Mouse (Mus musculus) liver, adult 2 months (tissue): Measurements from ENCODE around the gene Asb7. TPM values are rescaled to one million over a fixed set of nuclear protein-coding genes. Genes with fewer than 3 reads are reported as not detected.

Source experiments
- DNase-seq: peaks from one replicate; pipeline ENCODE4 v3.0.0-alpha.2; 2011; ENCODE audit warnings: low read depth, low spot score; ENCODE audit errors: extremely low read depth
- H3K27ac ChIP-seq: fragments of 200-500 bp; replicated peaks from 2 replicates; pipeline ENCODE4 v1.5.1; 2012; ENCODE audit warnings: low read depth, mild to moderate bottlenecking, control low read depth, inconsistent platforms, low read length; ENCODE audit not compliant: insufficient read depth
- H3K27me3 ChIP-seq: fragments of 200-500 bp; 2 replicates; pipeline ENCODE4 v1.6.1; 2012; ENCODE audit warnings: mild to moderate bottlenecking, moderate library complexity, low read length, inconsistent platforms; ENCODE audit not compliant: control insufficient read depth, insufficient read depth
- H3K36me3 ChIP-seq: fragments of 200-500 bp; 2 replicates; pipeline ENCODE4 v1.6.1; 2012; ENCODE audit warnings: low read length, inconsistent platforms; ENCODE audit not compliant: control insufficient read depth, insufficient read depth
- H3K4me1 ChIP-seq: fragments of 200-500 bp; 2 replicates; pipeline ENCODE4 v1.6.1; 2011; ENCODE audit warnings: low read length; ENCODE audit not compliant: control insufficient read depth, insufficient read depth
- H3K4me3 ChIP-seq: fragments of 200-500 bp; 2 replicates; pipeline ENCODE4 v1.5.1; 2011; ENCODE audit warnings: low read depth, mild to moderate bottlenecking, control low read depth, low read length, moderate library complexity; ENCODE audit not compliant: insufficient read depth
- H3K79me2 ChIP-seq: fragments of 200-500 bp; 2 replicates; pipeline ENCODE4 v1.6.1; 2012; ENCODE audit warnings: inconsistent platforms, mild to moderate bottlenecking, low read length, moderate library complexity; ENCODE audit not compliant: control insufficient read depth, insufficient read depth
- H3K9ac ChIP-seq: fragments of 200-500 bp; 2 replicates; pipeline ENCODE4 v1.6.1; 2012; ENCODE audit warnings: low read depth, mild to moderate bottlenecking, control low read depth, inconsistent platforms, low read length
- CTCF ChIP-seq: fragments of 200-500 bp; IDR thresholded peaks from 2 replicates; pipeline ENCODE4 v1.5.1; 2011; ENCODE audit warnings: low read depth, low read length, control low read depth
- POLR2A ChIP-seq: fragments of 200-500 bp; IDR thresholded peaks from 2 replicates; pipeline ENCODE4 v1.6.1; 2011; ENCODE audit warnings: low read length, control low read depth; ENCODE audit not compliant: insufficient read depth; ENCODE audit errors: extremely low read depth
- WGBS: fragments of 180-500 bp; shearing (Covaris S2); methylation state at CpG from one replicate; pipeline ENCODE4 v1.1.7; 2018; 5-methylcytosine and 5-hydroxymethylcytosine counted together
- polyA plus RNA-seq: library from polyadenylated mRNA; depleted of rRNA; stranded (reverse); fragments of >200 nt; gene quantifications from 2 replicates; pipeline ENCODE4 v1.2.3, GENCODE M21; 2012
- total RNA-seq: library from RNA; depleted of rRNA; stranded (reverse); fragments of >200 nt; gene quantifications from 2 replicates; pipeline ENCODE4 v1.2.3, GENCODE M21; 2014

The Asb7 gene
- total and polyA plus RNA-seq, 2 experiments: 2.1 to 7.1 TPM

GRCm38 (mm10) chr7:66655471-66655870 lies 33.9 kb downstream of the Asb7 start:
- WGBS: 26% methylated on average over 9 of the region's 9 CpGs
- H3K4me1 ChIP-seq: peaks cover 9% of the 10 kb centered on the region; the same call in 1 of the 2 replicates
- peak overlapping the region; percentile 41 for H3K27ac ChIP-seq
- no peak overlapping the region for H3K9ac ChIP-seq
- peaks cover 5% of the 10 kb centered on the region; the same call in 1 of the 2 replicates for H3K36me3 ChIP-seq
- TF ChIP-seq POLR2A (no peak), CTCF (no peak)
- H3K27me3 ChIP-seq: no peaks in the 10 kb centered on the region
- peaks cover 4% of the 10 kb centered on the region; the same call in 1 of the 2 replicates for H3K79me2 ChIP-seq
- H3K4me3 ChIP-seq: no peak overlapping the region
- DNase-seq: peak; percentile 74

GRCm38 (mm10) chr7:66653596-66653995 lies 35.8 kb downstream of the Asb7 start:
- no peak for DNase-seq
- TF ChIP-seq POLR2A (no peak), CTCF (no peak)
- H3K36me3 ChIP-seq: 0 out of 2 replicates have a peak, but pooled peaks cover 2% of the 10 kb centered on the region
- WGBS: 94% methylated on average over 9 of the region's 9 CpGs
- H3K79me2 ChIP-seq: peaks cover 4% of the 10 kb centered on the region; the same call in 1 of the 2 replicates
- no peaks in the 10 kb centered on the region for H3K27me3 ChIP-seq
- H3K9ac ChIP-seq: no peak overlapping the region
- peaks cover 9% of the 10 kb centered on the region; the same call in 1 of the 2 replicates for H3K4me1 ChIP-seq
- H3K4me3 ChIP-seq: no peak overlapping the region
- no peak overlapping the region for H3K27ac ChIP-seq

GRCm38 (mm10) chr7:66652216-66652615 lies 37.2 kb downstream of the Asb7 start:
- Histone ChIP-seq H3K27me3 (no peaks in the 10 kb centered on the region), H3K9ac (no peak overlapping the region), H3K4me3 (no peak overlapping the region), H3K4me1 (peaks cover 9% of the 10 kb centered on the region; the same call in 1 of the 2 replicates), H3K36me3 (peaks cover 6% of the 10 kb centered on the region), H3K27ac (no peak overlapping the region), H3K79me2 (peaks cover 2% of the 10 kb centered on the region; the same call in 1 of the 2 replicates)
- 89% methylated on average over 4 of the region's 4 CpGs for WGBS
- no peak for TF ChIP-seq POLR2A
- TF ChIP-seq CTCF: no peak
- DNase-seq: no peak

GRCm38 (mm10) chr7:66650883-66651282 lies 38.5 kb downstream of the Asb7 start:
- H3K27me3 ChIP-seq: no peaks in the 10 kb centered on the region
- peaks cover 8% of the 10 kb centered on the region for H3K36me3 ChIP-seq
- WGBS: 76% methylated on average over 5 of the region's 5 CpGs
- H3K9ac ChIP-seq: no peak overlapping the region
- H3K79me2 ChIP-seq: peaks cover 2% of the 10 kb centered on the region; the same call in 1 of the 2 replicates
- H3K4me1 ChIP-seq: peaks cover 9% of the 10 kb centered on the region; the same call in 1 of the 2 replicates
- peak; percentile 18 for DNase-seq
- no peak for TF ChIP-seq POLR2A
- no peak for TF ChIP-seq CTCF
- no peak overlapping the region for H3K27ac ChIP-seq
- no peak overlapping the region for H3K4me3 ChIP-seq

DNA sequence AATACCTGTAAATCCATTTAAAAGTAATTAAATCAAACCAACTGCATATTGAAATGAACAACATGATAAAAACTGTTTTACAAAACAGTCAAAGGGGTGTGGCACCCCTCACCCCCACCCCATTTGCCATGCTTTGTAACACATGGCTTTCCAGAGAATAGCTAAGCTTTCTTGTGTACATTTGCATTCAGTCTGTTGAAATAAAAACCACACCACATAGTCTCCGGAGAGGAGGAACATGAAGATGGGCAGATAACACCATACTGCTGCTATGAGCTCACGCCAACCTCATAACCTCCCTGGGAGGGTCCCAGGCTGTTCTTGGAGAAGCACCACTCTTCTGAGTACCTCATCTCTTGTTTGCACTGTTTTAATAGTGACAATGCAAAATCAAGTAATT lies 40.2 kb downstream of the Asb7 start:
- TF ChIP-seq CTCF (no peak), POLR2A (no peak)
- Histone ChIP-seq H3K27me3 (no peaks in the 10 kb centered on the region), H3K27ac (no peak overlapping the region), H3K36me3 (peaks cover 8% of the 10 kb centered on the region), H3K4me1 (no peaks in the 10 kb centered on the region), H3K4me3 (no peak overlapping the region), H3K79me2 (peaks cover 2% of the 10 kb centered on the region; the same call in 1 of the 2 replicates), H3K9ac (no peak overlapping the region)
- 91% methylated on average over 2 of the region's 2 CpGs for WGBS
- no peak for DNase-seq

- Histone ChIP-seq H3K9ac (no peak overlapping the region), H3K79me2 (no peaks in the 10 kb centered on the region), H3K4me3 (no peak overlapping the region), H3K4me1 (no peaks in the 10 kb centered on the region), H3K27ac (no peak overlapping the region), H3K36me3 (peaks cover 9% of the 10 kb centered on the region), H3K27me3 (no peaks in the 10 kb centered on the region)
- no peak for DNase-seq
- TF ChIP-seq CTCF (no peak), POLR2A (no peak)
- 99% methylated on average over 2 of the region's 2 CpGs for WGBS
Observed at GRCm38 (mm10) chr7:66645736-66646135, 43.7 kb downstream of the Asb7 start.
